Comparison of ENCODE assay signal across 16 mouse cellular contexts in the genomic region with DNA sequence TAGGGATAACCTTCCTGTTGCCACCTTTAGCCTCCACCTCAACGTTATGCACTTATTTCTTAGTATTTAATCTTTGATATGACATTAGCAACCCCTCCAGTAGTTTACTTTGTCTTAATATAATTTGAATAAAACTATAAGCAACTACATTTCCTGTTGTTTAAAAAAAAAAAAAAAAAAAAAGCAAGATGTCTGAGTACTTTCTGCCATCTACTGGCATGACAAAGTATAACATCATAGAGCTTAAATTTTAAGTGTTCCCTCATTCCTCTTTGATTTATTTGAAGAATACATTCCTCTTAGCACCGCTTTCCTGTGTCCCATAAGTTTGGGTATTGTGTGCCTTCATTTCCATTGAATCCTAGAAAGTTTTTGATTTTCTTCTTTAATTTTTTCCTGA. TPM values are rescaled to one million over a fixed set of nuclear protein-coding genes. Genes with fewer than 3 reads are reported as not detected.
A peak's percentile ranks its signal among the peaks of the same experiment; 100 is the strongest.
DNase-seq lines count a peak whose midpoint lies in the region; ATAC-seq lines count a peak whose summit lies in the region.
"Had no signal": no experiment of that assay in that cellular context is flagged by ENCODE, and none has a peak within 500 bp of the region (broad histone marks: within the 10 kb centered on the region; RNA-seq: fewer than 3 reads in every experiment).

No protein-coding gene starts in this region.

- H3K27me3 ChIP-seq in hindbrain, embryonic 14.5 days (ENCODE audit: control insufficient read depth, insufficient read depth, low read length) = no peaks in the 10 kb centered on the region
- H3K27me3 ChIP-seq in hindbrain, embryonic 10.5 days (ENCODE audit: insufficient read depth, poor library complexity, severe bottlenecking) = no peaks in the 10 kb centered on the region
- no peaks in the 10 kb centered on the region for H3K27me3 ChIP-seq in midbrain, embryonic 14.5 days (ENCODE audit: control insufficient read depth, insufficient read depth, low read length)
- H3K27me3 ChIP-seq in midbrain, embryonic 13.5 days = no peaks in the 10 kb centered on the region
- H3K27me3 ChIP-seq: embryonic facial prominence, embryonic 13.5 days; limb, embryonic 12.5 days had no signal

- H3K4me1 ChIP-seq in hindbrain, embryonic 14.5 days (replicated peaks; ENCODE audit: control insufficient read depth, insufficient read depth, low read length) = no peaks in the 10 kb centered on the region
- H3K4me1 ChIP-seq in hindbrain, embryonic 10.5 days (replicated peaks) = no peaks in the 10 kb centered on the region
- H3K4me1 ChIP-seq in midbrain, embryonic 14.5 days (ENCODE audit: control insufficient read depth, insufficient read depth, low read length) = no peaks in the 10 kb centered on the region
- H3K4me1 ChIP-seq in midbrain, embryonic 13.5 days (replicated peaks) = no peaks in the 10 kb centered on the region
- H3K4me1 ChIP-seq: embryonic facial prominence, embryonic 13.5 days; limb, embryonic 12.5 days had no signal

- no peaks in the 10 kb centered on the region for H3K36me3 ChIP-seq in hindbrain, embryonic 14.5 days (replicated peaks; ENCODE audit: control insufficient read depth, insufficient read depth)
- H3K36me3 ChIP-seq in hindbrain, embryonic 10.5 days = no peaks in the 10 kb centered on the region
- no peaks in the 10 kb centered on the region for H3K36me3 ChIP-seq in midbrain, embryonic 14.5 days (ENCODE audit: control insufficient read depth, insufficient read depth, low read length)
- no peaks in the 10 kb centered on the region for H3K36me3 ChIP-seq in midbrain, embryonic 13.5 days
- H3K36me3 ChIP-seq: embryonic facial prominence, embryonic 13.5 days; G1E; limb, embryonic 12.5 days had no signal

- no peaks in the 10 kb centered on the region for H3K9me3 ChIP-seq in hindbrain, embryonic 14.5 days (ENCODE audit: control insufficient read depth, low read length)
- no peaks in the 10 kb centered on the region for H3K9me3 ChIP-seq in hindbrain, embryonic 10.5 days
- H3K9me3 ChIP-seq in midbrain, embryonic 14.5 days (ENCODE audit: control insufficient read depth, low read length) = no peaks in the 10 kb centered on the region
- no peaks in the 10 kb centered on the region for H3K9me3 ChIP-seq in midbrain, embryonic 13.5 days
- H3K9me3 ChIP-seq: embryonic facial prominence, embryonic 13.5 days; G1E; limb, embryonic 12.5 days had no signal

- DNase-seq in hindbrain, embryonic 14.5 days (ENCODE audit: low spot score) = peak; percentile 53
- DNase-seq in hindbrain, embryonic 10.5 days (ENCODE audit: low spot score) = no peak
- DNase-seq in midbrain, embryonic 14.5 days = peak; percentile 64
- DNase-seq in thymus, postnatal 25 days = no peak
- no peak for DNase-seq in natural killer cell, adult 2 months (ENCODE audit: low spot score in 2 of 2)
- DNase-seq: kidney, postnatal 4 days; thymus, postnatal 36 days had no signal

- no peak overlapping the region for H3K4me2 ChIP-seq in hindbrain, embryonic 14.5 days (replicated peaks)
- H3K4me2 ChIP-seq in midbrain, embryonic 14.5 days (ENCODE audit: low read length) = no peak overlapping the region
- no peak overlapping the region for H3K4me2 ChIP-seq in midbrain, embryonic 13.5 days (replicated peaks)
- H3K4me2 ChIP-seq: embryonic facial prominence, embryonic 13.5 days; limb, embryonic 12.5 days had no signal

- WGBS in hindbrain, embryonic 14.5 days = 42% methylated on average over 2 of the region's 2 CpGs
- 47% methylated on average over 2 of the region's 2 CpGs for WGBS in hindbrain, embryonic 10.5 days
- 39% methylated on average over 2 of the region's 2 CpGs for WGBS in midbrain, embryonic 14.5 days
- 47% methylated on average over 2 of the region's 2 CpGs for WGBS in midbrain, embryonic 13.5 days

- no peak overlapping the region for H3K27ac ChIP-seq in hindbrain, embryonic 14.5 days
- H3K27ac ChIP-seq in hindbrain, embryonic 10.5 days = no peak overlapping the region
- no peak overlapping the region for H3K27ac ChIP-seq in midbrain, embryonic 14.5 days (replicated peaks; ENCODE audit: low read depth, low read length)
- no peak overlapping the region for H3K27ac ChIP-seq in midbrain, embryonic 13.5 days
- H3K27ac ChIP-seq: embryonic facial prominence, embryonic 13.5 days; limb, embryonic 12.5 days; macrophage had no signal

- H3K9ac ChIP-seq in hindbrain, embryonic 14.5 days = no peak overlapping the region
- H3K9ac ChIP-seq in midbrain, embryonic 14.5 days (replicated peaks; ENCODE audit: low read length) = no peak overlapping the region
- no peak overlapping the region for H3K9ac ChIP-seq in midbrain, embryonic 13.5 days (replicated peaks)
- H3K9ac ChIP-seq: embryonic facial prominence, embryonic 13.5 days; limb, embryonic 12.5 days had no signal

- no peak for ATAC-seq in hindbrain, embryonic 14.5 days (ENCODE audit: low FRiP score)
- ATAC-seq in midbrain, embryonic 14.5 days (ENCODE audit: low FRiP score, low TSS enrichment) = no peak
- ATAC-seq in midbrain, embryonic 13.5 days = no peak
- 0 out of 2 replicates have a peak, but pooled peaks have one; percentile 32 for ATAC-seq in common myeloid progenitor, adult 5-6 weeks (replicated peaks; ENCODE audit: low read depth, poor library complexity, severe bottlenecking)
- ATAC-seq: hindbrain, embryonic 16.5 days had no signal

- H3K4me3 ChIP-seq in hindbrain, embryonic 14.5 days (replicated peaks; ENCODE audit: low read length) = no peak overlapping the region
- H3K4me3 ChIP-seq in hindbrain, embryonic 10.5 days = no peak overlapping the region
- no peak overlapping the region for H3K4me3 ChIP-seq in midbrain, embryonic 14.5 days (replicated peaks; ENCODE audit: low read depth, low read length)
- H3K4me3 ChIP-seq in midbrain, embryonic 13.5 days (replicated peaks) = no peak overlapping the region
- H3K4me3 ChIP-seq: embryonic facial prominence, embryonic 13.5 days; limb, embryonic 12.5 days had no signal

RNA-seq across cellular contexts. Expression of gene Olfr275, which starts 2.5 kb away (rescaled TPM):
- polyA plus RNA-seq in hindbrain, embryonic 14.5 days (2014; fragmentation: Nextera tagmentation; extraction: Ambion mirVana) = not detected in 2 replicates
- polyA plus RNA-seq in hindbrain, embryonic 10.5 days (2016; fragmentation: Nextera tagmentation; extraction: Ambion mirVana) = not detected in 2 replicates
- not detected in 2 replicates for polyA plus RNA-seq in midbrain, embryonic 14.5 days (2014; fragmentation: Nextera tagmentation; extraction: Ambion mirVana)
- not detected in 2 replicates for polyA plus RNA-seq in midbrain, embryonic 13.5 days (2015; fragmentation: Nextera tagmentation; extraction: Ambion mirVana)
- total RNA-seq in common myeloid progenitor, adult 5-6 weeks (2017) = not detected in 2 replicates
- polyA plus RNA-seq: embryonic facial prominence, embryonic 13.5 days; frontal cortex, adult 2 months; G1E; hindbrain, embryonic 16.5 days; limb, embryonic 12.5 days; macrophage; neural tube, embryonic 11.5 days had no signal

RNA-seq across cellular contexts. Expression of gene Olfr273, which starts 47.2 kb away (rescaled TPM):
- polyA plus RNA-seq in hindbrain, embryonic 14.5 days (2014; fragmentation: Nextera tagmentation; extraction: Ambion mirVana) = not detected in 2 replicates
- polyA plus RNA-seq in hindbrain, embryonic 10.5 days (2016; fragmentation: Nextera tagmentation; extraction: Ambion mirVana) = not detected in 2 replicates
- not detected in 2 replicates for polyA plus RNA-seq in midbrain, embryonic 14.5 days (2014; fragmentation: Nextera tagmentation; extraction: Ambion mirVana)
- not detected in 2 replicates for polyA plus RNA-seq in midbrain, embryonic 13.5 days (2015; fragmentation: Nextera tagmentation; extraction: Ambion mirVana)
- total RNA-seq in common myeloid progenitor, adult 5-6 weeks (2017) = not detected in 2 replicates
- polyA plus RNA-seq: embryonic facial prominence, embryonic 13.5 days; frontal cortex, adult 2 months; G1E; hindbrain, embryonic 16.5 days; limb, embryonic 12.5 days; macrophage; neural tube, embryonic 11.5 days had no signal

Comparison
In these comparisons a context has a peak if more than half of its experiments do, and no peak if none do; other contexts are left out.
1. DNase-seq: peak in hindbrain, embryonic 14.5 days (single experiment) and midbrain, embryonic 14.5 days (single experiment); none in hindbrain, embryonic 10.5 days (single experiment), thymus, postnatal 25 days (single experiment) and natural killer cell, adult 2 months (0 of 2).